Mouse (Mus musculus) left cerebral cortex, adult 8-10 months (tissue): Measurements from ENCODE around the gene Alyref. TPM values are rescaled to one million over a fixed set of nuclear protein-coding genes. Genes with fewer than 3 reads are reported as not detected.

Experiments
- DNase-seq, 2 experiments: peaks; one replicate each; pipeline ENCODE4 v3.0.0; 2022; ENCODE audit warnings: low spot score in 2 of 2
- total RNA-seq, 4 experiments: library from RNA; stranded (reverse); gene quantifications; 2 replicates each; pipeline ENCODE4 v1.2.4; 2022

Gene Alyref
- total RNA-seq, 4 experiments from 2014 or later, result 47.7 to 64.6 (median 51.9) TPM

GRCm38 (mm10) chr11:120626785-120627467 is 28.8 kb upstream of the Alyref start:
- no peak for DNase-seq

GRCm38 (mm10) chr11:120625152-120625775 is 27.1 kb upstream of the Alyref start, which contains the start of gene Sirt7:
Sirt7 (minus strand) TSS chr11:120625240.
- no peak for DNase-seq

GRCm38 (mm10) chr11:120624680-120625111 is 26.5 kb upstream of the Alyref start:
- peak; percentile 66 to 76 for DNase-seq

- DNase-seq, result no peak
These were observed 26.0 kb upstream of the Alyref start for GRCm38 (mm10) chr11:120623961-120624679.

GRCm38 (mm10) chr11:120622805-120623204 is 24.6 kb upstream of the Alyref start:
- DNase-seq, result no peak

GRCm38 (mm10) chr11:120620195-120620594 is 22.0 kb upstream of the Alyref start:
- DNase-seq, result no peak

DNA sequence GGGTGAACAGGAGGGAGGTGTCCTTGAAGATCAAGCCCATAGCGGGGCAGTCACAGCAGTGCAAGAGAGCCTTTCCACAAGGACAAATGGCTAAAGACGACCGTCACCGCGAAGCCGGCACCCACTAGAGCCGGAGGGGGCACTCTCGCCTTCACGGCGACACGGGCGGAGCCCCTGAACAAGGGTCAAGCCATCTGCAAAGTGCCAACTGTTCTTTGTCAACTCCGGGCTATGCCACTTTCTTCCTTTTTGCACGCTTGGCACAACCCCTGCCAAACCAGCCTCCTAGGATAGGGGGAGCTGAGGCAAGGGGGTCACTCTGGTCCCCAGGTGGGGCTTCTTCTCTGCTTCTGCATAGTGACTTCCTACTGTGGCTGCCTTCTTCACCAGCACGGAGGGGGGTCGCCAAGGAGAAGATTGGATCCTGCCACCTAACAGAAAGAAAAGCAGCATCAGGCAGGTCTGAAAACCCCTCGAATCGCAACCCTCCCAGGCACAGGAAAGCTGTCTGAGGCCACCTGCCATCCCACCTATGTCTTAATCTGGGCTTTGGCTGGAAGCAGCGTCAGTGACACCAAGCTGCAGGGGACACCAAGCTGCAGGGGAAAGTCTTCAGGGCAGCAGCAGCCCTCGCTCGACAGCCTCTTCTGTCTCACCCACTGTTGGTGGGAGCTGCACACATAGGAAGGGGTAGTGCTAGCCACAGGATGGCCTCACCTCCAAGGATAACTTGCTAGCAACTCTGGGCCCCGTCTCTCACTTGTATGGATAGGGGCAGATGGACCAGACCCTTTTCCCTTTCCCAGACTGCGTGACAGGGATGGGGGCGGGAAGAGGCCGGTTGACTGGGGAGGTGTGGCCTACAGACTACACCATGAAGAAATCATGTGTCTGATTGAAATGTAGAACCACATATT is 20.7 kb upstream of the Alyref start:
- no peak for DNase-seq

DNA sequence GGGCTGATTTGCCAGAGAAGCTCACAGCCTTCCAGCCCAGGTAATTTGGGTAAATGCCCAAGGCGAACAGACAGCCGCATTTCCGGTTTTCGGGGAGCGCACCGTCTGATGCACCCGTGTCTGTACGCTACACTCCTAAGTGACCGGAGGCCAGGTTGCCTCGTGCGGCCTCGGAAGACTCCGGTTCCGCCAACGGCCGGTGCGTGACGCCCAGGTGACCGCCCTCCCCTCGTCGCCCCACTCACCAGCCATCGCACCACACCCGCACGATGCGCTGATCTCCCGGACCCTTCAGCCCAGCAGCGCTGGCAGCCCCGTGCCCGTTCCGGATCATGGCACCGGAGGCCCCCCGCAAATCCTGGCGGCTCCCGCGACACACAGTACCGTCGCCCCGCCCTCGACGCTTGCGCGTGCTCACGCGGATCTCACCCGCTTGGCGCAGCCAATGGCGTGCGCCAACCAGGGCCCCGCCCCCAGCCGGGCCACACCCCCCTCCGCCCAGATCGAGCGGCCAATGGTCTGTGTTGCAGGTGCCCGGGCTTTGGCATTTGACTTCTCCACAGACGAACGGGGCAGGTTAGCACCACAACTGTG is 19.5 kb upstream of the Alyref start, which contains the start of gene Pcyt2:
Pcyt2 (minus strand) TSS at position 418 of the 594 bp plus-strand sequence.
- DNase-seq, result peak; percentile 80 to 90

DNA sequence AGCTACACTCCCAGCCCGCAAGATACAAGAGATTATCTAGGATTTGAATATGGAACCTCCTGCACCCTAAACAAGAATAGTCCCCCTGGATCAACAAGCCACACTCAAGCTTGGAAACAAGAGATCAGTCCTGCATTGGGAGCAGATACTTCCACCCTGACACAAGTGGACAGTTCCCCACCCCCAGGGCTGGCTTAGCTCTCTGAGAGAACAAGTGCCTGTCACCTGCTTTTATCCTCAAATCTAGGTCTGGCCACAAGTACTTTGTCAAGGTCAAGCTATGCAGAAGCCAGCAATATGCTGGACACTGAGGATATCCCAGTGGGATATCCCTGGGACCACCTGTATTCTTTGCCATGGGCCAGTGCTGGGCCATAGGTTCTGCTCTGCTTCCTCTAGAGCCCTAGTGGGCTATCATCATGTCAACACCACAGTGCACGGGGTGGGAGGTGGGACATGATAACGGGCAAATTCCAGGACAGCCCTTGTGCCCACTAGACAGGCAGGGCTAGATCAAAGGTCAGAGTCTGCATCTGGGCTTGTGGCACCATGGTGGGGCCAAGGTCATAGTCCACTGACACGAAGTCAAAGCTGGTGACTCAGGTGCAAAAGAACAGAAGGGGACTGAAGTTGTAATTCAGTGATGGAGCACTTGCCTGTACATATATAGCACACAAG is 18.6 kb upstream of the Alyref start:
- no peak for DNase-seq

DNA sequence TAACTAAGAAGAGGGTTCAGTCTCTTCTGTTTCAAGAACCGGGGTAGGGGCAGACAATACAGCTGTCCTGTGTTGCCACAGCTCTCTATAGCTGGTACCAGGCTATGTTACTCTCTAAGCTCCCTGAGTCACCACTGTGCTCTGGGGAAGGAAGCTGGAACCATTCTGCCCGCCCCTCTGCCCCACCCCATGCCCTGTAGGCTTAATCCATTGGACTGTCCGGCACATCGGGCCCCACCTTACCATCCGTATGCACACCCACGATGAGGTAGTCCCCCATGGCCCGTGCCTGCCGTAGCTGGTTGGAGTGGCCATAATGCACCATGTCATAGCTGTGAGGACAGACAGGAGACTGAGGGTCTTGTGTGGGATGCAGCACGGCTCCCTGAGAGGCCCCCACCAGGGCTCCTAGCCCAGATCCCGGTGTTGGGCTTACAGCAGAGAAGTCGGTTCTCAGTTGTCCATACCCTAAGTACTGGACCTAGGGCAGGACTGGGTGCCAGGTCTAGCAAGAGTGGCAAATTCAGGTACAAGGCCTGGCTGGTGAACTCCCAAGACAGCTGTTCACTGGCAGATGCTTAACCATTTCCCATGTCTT is 17.5 kb upstream of the Alyref start:
- no peak for DNase-seq

DNA sequence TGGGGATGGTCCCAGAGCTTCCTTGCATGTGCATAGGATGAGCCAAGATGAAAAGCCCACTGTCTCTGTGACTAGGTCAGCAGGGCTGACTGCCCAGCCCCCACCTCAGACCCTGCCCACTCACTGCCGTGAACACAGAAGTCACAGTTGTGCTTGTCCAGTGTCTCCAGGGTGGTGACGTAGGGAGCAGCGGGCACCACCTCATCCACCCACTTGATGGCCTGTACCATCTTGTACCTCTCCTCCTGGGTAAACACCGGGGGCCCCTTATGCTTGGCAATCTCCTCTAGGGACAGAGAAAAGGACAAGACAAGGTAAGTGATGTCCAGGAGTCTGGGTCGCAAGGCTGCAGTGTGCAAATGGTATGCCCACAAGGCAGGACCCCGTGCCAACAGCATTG is 17.0 kb upstream of the Alyref start:
- DNase-seq, result no peak

GRCm38 (mm10) chr11:120613976-120614375 is 15.8 kb upstream of the Alyref start:
- DNase-seq, result no peak

DNA sequence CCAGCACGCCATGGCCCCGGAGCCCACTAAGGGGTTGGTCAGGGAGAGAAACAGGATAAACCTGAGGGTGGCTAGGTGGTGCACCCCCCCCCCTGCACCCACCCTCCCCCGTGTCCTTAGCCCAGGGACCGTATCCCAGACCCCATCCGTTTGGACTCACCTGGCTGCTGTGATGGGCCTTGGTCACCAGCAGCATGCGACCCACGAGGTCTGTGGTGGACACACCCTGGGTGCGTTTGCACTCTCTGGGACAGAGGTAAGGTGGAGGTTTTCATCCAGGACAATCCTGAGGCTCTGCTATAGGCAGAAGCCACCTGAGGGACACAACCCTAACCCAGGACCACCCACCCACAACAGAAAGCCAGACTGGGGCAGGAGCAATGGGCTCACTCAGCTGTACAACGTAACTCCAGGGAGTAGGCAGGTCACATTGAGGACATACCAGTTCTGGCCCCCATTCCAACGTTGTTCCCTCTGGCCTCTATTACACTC is 15.4 kb upstream of the Alyref start:
- DNase-seq, result no peak

DNA sequence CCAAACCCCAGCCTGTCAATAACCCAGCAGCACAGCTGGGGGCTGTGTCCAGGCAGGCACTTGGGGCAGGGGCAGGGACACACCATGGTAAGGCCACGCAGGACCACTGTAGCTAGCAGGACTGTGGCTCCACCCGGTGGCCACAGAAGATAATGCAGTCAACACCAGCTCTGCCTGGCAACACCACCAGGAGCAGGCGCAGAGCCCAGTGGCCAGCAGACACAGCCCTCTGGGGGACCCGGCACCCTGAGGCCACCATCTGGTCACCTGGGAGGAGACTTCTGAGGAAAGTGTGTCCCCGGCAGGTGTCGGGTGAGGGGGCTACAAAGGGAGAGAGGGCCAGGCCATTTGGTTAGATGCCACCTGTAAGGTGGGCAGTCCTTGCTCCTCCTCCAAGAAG is 14.6 kb upstream of the Alyref start:
- peak in 1 of 2 experiments; percentile 42 for DNase-seq

- DNase-seq, result no peak
These were observed 12.4 kb upstream of the Alyref start for GRCm38 (mm10) chr11:120610477-120611046.

- DNase-seq, result no peak
These were observed 11.1 kb upstream of the Alyref start for GRCm38 (mm10) chr11:120609250-120609649.

- DNase-seq, result no peak
These were observed 10.3 kb upstream of the Alyref start, which contains the start of gene Npb for GRCm38 (mm10) chr11:120608241-120609034. Npb (plus strand) TSS chr11:120608477.

- no peak for DNase-seq
These were observed 8.6 kb upstream of the Alyref start for GRCm38 (mm10) chr11:120606764-120607163.
